Mouse (Mus musculus): Measurements from ENCODE around the gene Rbm24. TPM values are rescaled to one million over a fixed set of nuclear protein-coding genes. Genes with fewer than 3 reads are reported as not detected.

The Rbm24 gene
- total RNA-seq (2023) = under 1 TPM; 0.56 to 0.73 TPM

GRCm38 (mm10) chr13:46418141-46418601, at the start of gene Rbm24:
Gene Rbm24, plus strand, starts transcription at chr13:46418434.

Other genes starting within 250 kb of the Rbm24 start
- gene Stmnd1, start 144.7 kb upstream of the Rbm24 start, total RNA-seq (2023) = not detected
- gene Cap2, start 83.4 kb downstream of the Rbm24 start, total RNA-seq (2023) = 1 to 10 TPM; 4.5 to 5.1 TPM